Mouse (Mus musculus) liver, embryonic 11.5 days (tissue): ENCODE measurements around the gene Ccl28. TPM values are rescaled to one million over a fixed set of nuclear protein-coding genes. Genes with fewer than 3 reads are reported as not detected.
"Not testable (repeated sequence)": the region's sequence is repeated elsewhere in the genome, so short reads cannot be mapped to it uniquely, and the experiment has no call there.

Experiments used
- ATAC-seq: fragments of 200-750 bp; cut with Nextera tagmentation; replicated peaks from 2 replicates; pipeline ENCODE4 v1.8.0; 2017; ENCODE audit warnings: moderate number of reproducible peaks, mild to moderate bottlenecking, moderate TSS enrichment, moderate library complexity; ENCODE audit not compliant: low FRiP score
- DNase-seq: peaks from one replicate; pipeline ENCODE4 v3.0.0-alpha.2; 2017; ENCODE audit warnings: low spot score
- H3K27ac ChIP-seq: fragments of 300-500 bp; sonication (generic); 2 replicates; pipeline ENCODE4 v1.5.1; 2014; ENCODE audit warnings: mild to moderate bottlenecking, low read depth, low read length, control low read depth
- H3K27me3 ChIP-seq: fragments of 300-500 bp; sonication (generic); replicated peaks from 2 replicates; pipeline ENCODE4 v1.6.1; 2014; ENCODE audit warnings: low read length, mixed read lengths; ENCODE audit not compliant: control insufficient read depth, insufficient read depth
- H3K36me3 ChIP-seq: fragments of 300-500 bp; sonication (generic); 2 replicates; pipeline ENCODE4 v1.6.1; 2014; ENCODE audit warnings: mild to moderate bottlenecking, low read length, moderate library complexity, mixed read lengths; ENCODE audit not compliant: control insufficient read depth, insufficient read depth
- H3K4me1 ChIP-seq: fragments of 300-500 bp; sonication (generic); replicated peaks from 2 replicates; pipeline ENCODE4 v1.6.1; 2014; ENCODE audit warnings: low read length, mixed read lengths; ENCODE audit not compliant: control insufficient read depth, insufficient read depth
- H3K4me2 ChIP-seq: fragments of 300-500 bp; sonication (generic); 2 replicates; pipeline ENCODE4 v1.6.1; 2014; ENCODE audit warnings: mild to moderate bottlenecking, control low read depth, moderate library complexity
- H3K4me3 ChIP-seq: fragments of 300-500 bp; sonication (generic); 2 replicates; pipeline ENCODE4 v1.5.1; 2014; ENCODE audit warnings: low read depth, low read length, control low read depth
- H3K9ac ChIP-seq: fragments of 300-500 bp; sonication (generic); 2 replicates; pipeline ENCODE4 v1.6.1; 2014; ENCODE audit warnings: low read depth, low read length, control low read depth
- H3K9me3 ChIP-seq: fragments of 300-500 bp; sonication (generic); 2 replicates; pipeline ENCODE4 v1.6.1; 2016; ENCODE audit warnings: low read length, inconsistent platforms, mixed read lengths; ENCODE audit not compliant: control insufficient read depth
- WGBS: fragments of 180-500 bp; shearing (Covaris S2); extraction: QIAGEN DNeasy Blood & Tissue Kit; methylation state at CpG from one replicate; pipeline ENCODE4 v1.1.7; 2014; 5-methylcytosine and 5-hydroxymethylcytosine counted together
- polyA plus RNA-seq: library from polyadenylated mRNA; unstranded; fragments of >200 nt; fragmentation: Nextera tagmentation; extraction: Ambion mirVana; gene quantifications from 2 replicates; pipeline ENCODE4 v1.2.1, GENCODE M21; 2014

The Ccl28 gene
- polyA plus RNA-seq, 1 experiment from 2014 or later, result 0.05 TPM

- H3K4me2 ChIP-seq, result no peak overlapping the region
- ATAC-seq, result no peak
- WGBS, result 72% methylated on average over 6 of the region's 6 CpGs
Measured at GRCm38 (mm10) chr13:119656846-119657416, 33.3 kb downstream of the Ccl28 start.

GRCm38 (mm10) chr13:119661420-119661819, 37.8 kb downstream of the Ccl28 start:
- not testable (repeated sequence) for H3K4me2 ChIP-seq, H3K27me3 ChIP-seq, H3K9me3 ChIP-seq, ATAC-seq, H3K36me3 ChIP-seq, H3K4me1 ChIP-seq, H3K9ac ChIP-seq, H3K27ac ChIP-seq, H3K4me3 ChIP-seq, DNase-seq
- 58% methylated on average over 4 of the region's 9 CpGs for WGBS

More at GRCm38 (mm10) chr13:119656846-119657416, 33.3 kb downstream of the Ccl28 start:
- Histone ChIP-seq H3K9me3 (no peaks in the 10 kb centered on the region), H3K9ac (no peak overlapping the region), H3K27me3 (no peaks in the 10 kb centered on the region), H3K4me3 (no peak overlapping the region), H3K36me3 (no peaks in the 10 kb centered on the region), H3K27ac (no peak overlapping the region), H3K4me1 (no peaks in the 10 kb centered on the region)
- DNase-seq, result no peak

GRCm38 (mm10) chr13:119678794-119679193, 55.2 kb downstream of the Ccl28 start:
- Histone ChIP-seq H3K27me3 (no peaks in the 10 kb centered on the region), H3K27ac (no peak overlapping the region), H3K9me3 (no peaks in the 10 kb centered on the region), H3K4me3 (no peak overlapping the region), H3K9ac (no peak overlapping the region), H3K4me1 (no peaks in the 10 kb centered on the region), H3K4me2 (no peak overlapping the region), H3K36me3 (no peaks in the 10 kb centered on the region)
- ATAC-seq, result no peak
- DNase-seq, result no peak
- WGBS, result 71% methylated on average over 8 of the region's 8 CpGs

GRCm38 (mm10) chr13:119679721-119680120, 56.1 kb downstream of the Ccl28 start:
- Histone ChIP-seq H3K27me3 (no peaks in the 10 kb centered on the region), H3K27ac (no peak overlapping the region), H3K4me1 (no peaks in the 10 kb centered on the region), H3K4me2 (no peak overlapping the region), H3K9ac (no peak overlapping the region), H3K9me3 (no peaks in the 10 kb centered on the region), H3K4me3 (no peak overlapping the region), H3K36me3 (no peaks in the 10 kb centered on the region)
- WGBS, result 65% methylated on average over 2 of the region's 2 CpGs
- ATAC-seq, result no peak
- DNase-seq, result no peak

GRCm38 (mm10) chr13:119681161-119681560, 57.5 kb downstream of the Ccl28 start:
- Histone ChIP-seq H3K9ac (no peak overlapping the region), H3K27me3 (no peaks in the 10 kb centered on the region), H3K27ac (no peak overlapping the region), H3K4me1 (no peaks in the 10 kb centered on the region), H3K4me3 (no peak overlapping the region), H3K4me2 (no peak overlapping the region), H3K36me3 (no peaks in the 10 kb centered on the region), H3K9me3 (no peaks in the 10 kb centered on the region)
- ATAC-seq (no peak), DNase-seq (no peak)
- WGBS, result 65% methylated on average over 3 of the region's 3 CpGs

- no peak for ATAC-seq
- Histone ChIP-seq H3K9ac (no peak overlapping the region), H3K36me3 (no peaks in the 10 kb centered on the region), H3K4me3 (no peak overlapping the region), H3K9me3 (no peaks in the 10 kb centered on the region), H3K4me2 (no peak overlapping the region), H3K27me3 (no peaks in the 10 kb centered on the region), H3K4me1 (no peaks in the 10 kb centered on the region), H3K27ac (no peak overlapping the region)
- 74% methylated on average over 11 of the region's 11 CpGs for WGBS
- no peak for DNase-seq
Measured at GRCm38 (mm10) chr13:119684416-119685177, 61.0 kb downstream of the Ccl28 start.

- Histone ChIP-seq H3K36me3 (no peaks in the 10 kb centered on the region), H3K9ac (no peak overlapping the region), H3K9me3 (no peaks in the 10 kb centered on the region), H3K27ac (no peak overlapping the region; the same call in 1 of the 2 replicates), H3K4me2 (peak overlapping the region; percentile 60), H3K27me3 (no peaks in the 10 kb centered on the region), H3K4me1 (peaks cover 6% of the 10 kb centered on the region), H3K4me3 (peak overlapping the region; percentile 45)
- ATAC-seq (no peak), DNase-seq (no peak)
- WGBS, result 15% methylated on average over 5 of the region's 5 CpGs
Measured at GRCm38 (mm10) chr13:119689709-119690038, 66.1 kb downstream of the Ccl28 start.

GRCm38 (mm10) chr13:119690039-119690728, 66.6 kb downstream of the Ccl28 start, which contains the start of gene Hmgcs1:
Gene Hmgcs1, plus strand, starts transcription at chr13:119690379.
- H3K9me3 ChIP-seq, result no peaks in the 10 kb centered on the region
- peak within 1 kb of the TSS; percentile 73 for H3K27ac ChIP-seq
- H3K9ac ChIP-seq, result peak within 1 kb of the TSS; percentile 70
- H3K4me2 ChIP-seq, result peak within 1 kb of the TSS; percentile 66
- no peaks in the 10 kb centered on the region for H3K36me3 ChIP-seq
- under 1% methylated on average over 59 of the region's 59 CpGs for WGBS
- peak within 1 kb of the TSS; percentile 66 for H3K4me3 ChIP-seq
- peaks cover 6% of the 10 kb centered on the region for H3K4me1 ChIP-seq
- ATAC-seq, result peak; percentile 99
- peak; percentile 99 for DNase-seq
- H3K27me3 ChIP-seq, result no peaks in the 10 kb centered on the region
